Mouse (Mus musculus) ovary, adult 2 months (tissue): Measurements from ENCODE around the gene Tlr12. TPM values are rescaled to one million over a fixed set of nuclear protein-coding genes. Genes with fewer than 3 reads are reported as not detected.

Source experiments
- polyA plus RNA-seq: library from polyadenylated mRNA; depleted of rRNA; stranded (reverse); fragments of >200 nt; gene quantifications from 2 replicates; pipeline ENCODE4 v1.2.3, GENCODE M21; 2012; rRNA removed

The Tlr12 gene
- 2.2 and 3.6 TPM in 2 replicates for polyA plus RNA-seq

GRCm38 (mm10) chr4:128618246-128618911, at the start of gene Tlr12:
Gene Tlr12, minus strand, starts transcription at chr4:128618619.

GRCm38 (mm10) chr4:128654505-128655381, 36.3 kb upstream of the Tlr12 start, which contains the start of gene Phc2:
Gene Phc2, plus strand, starts transcription at chr4:128654702.

GRCm38 (mm10) chr4:128609925-128610402, 8.5 kb downstream of the Tlr12 start, which contains the start of gene Zscan20:
Gene Zscan20, minus strand, starts transcription at chr4:128610098.

Other genes with a start within 250 kb of the Tlr12 start
- 3.7 and 4.3 TPM in 2 replicates for gene Zscan20, start 8.5 kb downstream of the Tlr12 start, polyA plus RNA-seq
- 135 TPM in 2 replicates for gene Phc2, start 36.1 kb upstream of the Tlr12 start, polyA plus RNA-seq
- gene A3galt2, start 136.7 kb upstream of the Tlr12 start, polyA plus RNA-seq, result 2.0 and 2.2 TPM in 2 replicates
- gene Zfp362, start 187.4 kb upstream of the Tlr12 start, polyA plus RNA-seq, result 77.0 and 113 TPM in 2 replicates